Mouse (Mus musculus) midbrain, postnatal 0 days (tissue): Measurements from ENCODE around the gene Gstp1. TPM values are rescaled to one million over a fixed set of nuclear protein-coding genes. Genes with fewer than 3 reads are reported as not detected.
A peak's percentile ranks its signal among the peaks of the same experiment; 100 is the strongest.

Experiments
- ATAC-seq: fragments of 200-750 bp; cut with Nextera tagmentation; 2 replicates; pipeline ENCODE4 v1.8.0; 2017; ENCODE audit warnings: moderate number of reproducible peaks, mild to moderate bottlenecking, moderate TSS enrichment, moderate library complexity; ENCODE audit not compliant: low FRiP score
- DNase-seq: peaks from one replicate; pipeline ENCODE4 v3.0.0-alpha.2; 2015; ENCODE audit warnings: low spot score
- H3K27ac ChIP-seq: fragments of 300-500 bp; sonication (generic); 2 replicates; pipeline ENCODE4 v1.5.1; 2014; ENCODE audit warnings: low read depth, mild to moderate bottlenecking, low read length, mixed read lengths
- H3K27me3 ChIP-seq: fragments of 300-500 bp; sonication (generic); 2 replicates; pipeline ENCODE4 v1.6.1; 2014; ENCODE audit warnings: low read length, control low read depth, mixed read lengths; ENCODE audit not compliant: insufficient read depth
- H3K36me3 ChIP-seq: fragments of 300-500 bp; sonication (generic); 2 replicates; pipeline ENCODE4 v1.6.1; 2014; ENCODE audit warnings: low read length, control low read depth, mixed read lengths; ENCODE audit not compliant: insufficient read depth
- H3K4me1 ChIP-seq: fragments of 300-500 bp; sonication (generic); 2 replicates; pipeline ENCODE4 v1.6.1; 2014; ENCODE audit warnings: mild to moderate bottlenecking, control low read depth, antibody characterized with exemption, low read length, mixed read lengths; ENCODE audit not compliant: insufficient read depth
- H3K4me2 ChIP-seq: fragments of 300-500 bp; sonication (generic); 2 replicates; pipeline ENCODE4 v1.6.1; 2014; ENCODE audit warnings: low read depth, mild to moderate bottlenecking, low read length, mixed read lengths; ENCODE audit not compliant: poor library complexity, severe bottlenecking
- H3K4me3 ChIP-seq: fragments of 300-500 bp; sonication (generic); 2 replicates; pipeline ENCODE4 v1.5.1; 2014; ENCODE audit warnings: low read depth, mild to moderate bottlenecking, low read length, moderate library complexity
- H3K9ac ChIP-seq: fragments of 300-500 bp; sonication (generic); replicated peaks from 2 replicates; pipeline ENCODE4 v1.6.1; 2014; ENCODE audit warnings: mild to moderate bottlenecking, low read length, moderate library complexity, mixed read lengths; ENCODE audit not compliant: poor library complexity, severe bottlenecking
- H3K9me3 ChIP-seq: fragments of 300-500 bp; sonication (generic); 2 replicates; pipeline ENCODE4 v1.6.1; 2016; ENCODE audit warnings: low read length, control low read depth
- CTCF ChIP-seq: IDR thresholded peaks from 2 replicates; pipeline ENCODE4 v1.5.1; 2016; ENCODE audit warnings: antibody characterized with exemption, mild to moderate bottlenecking
- WGBS: fragments of 180-500 bp; shearing (Covaris S2); extraction: QIAGEN DNeasy Blood & Tissue Kit; methylation state at CpG from one replicate; pipeline ENCODE4 v1.1.7; 2014; 5-methylcytosine and 5-hydroxymethylcytosine counted together
- polyA plus RNA-seq: library from polyadenylated mRNA; unstranded; fragments of >200 nt; fragmentation: Nextera tagmentation; extraction: Ambion mirVana; gene quantifications from 2 replicates; pipeline ENCODE4 v1.2.1, GENCODE M21; 2015
- total RNA-seq: library from RNA; depleted of rRNA; stranded (reverse); fragments of >200 nt; gene quantifications from 2 replicates; pipeline ENCODE4 v1.2.3, GENCODE M21; 2014

Gstp1 gene
- total and polyA plus RNA-seq, 2 experiments from 2014 or later = 350 to 665 TPM

- no peaks in the 10 kb centered on the region for H3K27me3 ChIP-seq
- DNase-seq = no peak
- TF ChIP-seq CTCF = no peak
- 68% methylated on average over 12 of the region's 12 CpGs for WGBS
- H3K36me3 ChIP-seq = peaks cover 2% of the 10 kb centered on the region; the same call in 1 of the 2 replicates
- no peak overlapping the region for H3K27ac ChIP-seq
- peak; percentile 28; the same call in 1 of the 2 replicates for ATAC-seq
- H3K4me3 ChIP-seq = no peak overlapping the region
- H3K4me1 ChIP-seq = peaks cover 4% of the 10 kb centered on the region; the same call in 1 of the 2 replicates
- no peaks in the 10 kb centered on the region for H3K9me3 ChIP-seq
- no peak overlapping the region for H3K9ac ChIP-seq
- 0 out of 2 replicates have a peak overlapping the region, but pooled peaks have one; percentile 15 for H3K4me2 ChIP-seq
Observed at GRCm38 (mm10) chr19:4036327-4037045, 1.3 kb downstream of the Gstp1 start.

GRCm38 (mm10) chr19:4033742-4034141, 4.0 kb downstream of the Gstp1 start:
- Histone ChIP-seq H3K27ac (no peak overlapping the region), H3K36me3 (peaks cover 2% of the 10 kb centered on the region; the same call in 1 of the 2 replicates), H3K4me2 (no peak overlapping the region), H3K27me3 (no peaks in the 10 kb centered on the region), H3K9ac (no peak overlapping the region), H3K4me1 (peaks cover 4% of the 10 kb centered on the region; the same call in 1 of the 2 replicates), H3K9me3 (no peaks in the 10 kb centered on the region), H3K4me3 (no peak overlapping the region)
- no peak for DNase-seq
- ATAC-seq = no peak
- WGBS = 46% methylated on average over 5 of the region's 5 CpGs
- no peak for TF ChIP-seq CTCF

GRCm38 (mm10) chr19:4033298-4033697, 4.5 kb downstream of the Gstp1 start:
- WGBS = 88% methylated on average over 3 of the region's 3 CpGs
- no peak for TF ChIP-seq CTCF
- DNase-seq = no peak
- H3K4me3 ChIP-seq = no peak overlapping the region
- H3K9me3 ChIP-seq = no peaks in the 10 kb centered on the region
- H3K9ac ChIP-seq = no peak overlapping the region
- no peaks in the 10 kb centered on the region for H3K27me3 ChIP-seq
- ATAC-seq = no peak
- H3K4me1 ChIP-seq = peaks cover 2% of the 10 kb centered on the region; the same call in 1 of the 2 replicates
- H3K27ac ChIP-seq = no peak overlapping the region
- peaks cover 2% of the 10 kb centered on the region; the same call in 1 of the 2 replicates for H3K36me3 ChIP-seq
- no peak overlapping the region for H3K4me2 ChIP-seq

- Histone ChIP-seq H3K27ac (no peak overlapping the region), H3K4me2 (no peak overlapping the region), H3K9ac (no peak overlapping the region), H3K4me3 (no peak overlapping the region), H3K27me3 (no peaks in the 10 kb centered on the region), H3K4me1 (no peaks in the 10 kb centered on the region; the same call in 1 of the 2 replicates), H3K9me3 (no peaks in the 10 kb centered on the region), H3K36me3 (peaks cover 2% of the 10 kb centered on the region; the same call in 1 of the 2 replicates)
- ATAC-seq = no peak
- DNase-seq = no peak
- no peak for TF ChIP-seq CTCF
- 45% methylated on average over 7 of the region's 7 CpGs for WGBS
Observed at GRCm38 (mm10) chr19:4032668-4033067, 5.1 kb downstream of the Gstp1 start.

GRCm38 (mm10) chr19:4027576-4027975, 10.2 kb downstream of the Gstp1 start:
- H3K4me3 ChIP-seq = no peak overlapping the region
- no peak for TF ChIP-seq CTCF
- ATAC-seq (no peak), DNase-seq (no peak)
- no peak overlapping the region for H3K9ac ChIP-seq
- no peaks in the 10 kb centered on the region for H3K27me3 ChIP-seq
- H3K36me3 ChIP-seq = no peaks in the 10 kb centered on the region
- H3K4me1 ChIP-seq = no peaks in the 10 kb centered on the region
- no peak overlapping the region for H3K4me2 ChIP-seq
- no peak overlapping the region for H3K27ac ChIP-seq
- H3K9me3 ChIP-seq = no peaks in the 10 kb centered on the region

GRCm38 (mm10) chr19:4023185-4023584, 14.6 kb downstream of the Gstp1 start:
- no peak overlapping the region for H3K4me2 ChIP-seq
- no peaks in the 10 kb centered on the region for H3K36me3 ChIP-seq
- no peaks in the 10 kb centered on the region for H3K27me3 ChIP-seq
- no peak for TF ChIP-seq CTCF
- no peaks in the 10 kb centered on the region for H3K4me1 ChIP-seq
- no peak overlapping the region for H3K9ac ChIP-seq
- WGBS = 82% methylated on average over 7 of the region's 7 CpGs
- no peak for ATAC-seq
- no peaks in the 10 kb centered on the region for H3K9me3 ChIP-seq
- no peak overlapping the region for H3K27ac ChIP-seq
- H3K4me3 ChIP-seq = no peak overlapping the region
- DNase-seq = no peak
